Mouse (Mus musculus) ES-E14 (cell line): ENCODE measurements at regions not wholly inside any gene's neighbourhood (a gene's known extent, or its start where the extent isn't known, plus 50 kb on each side); places are given as distances from the start of the nearest gene placed in this dataset.

Experiments
- DNase-seq: peaks from one replicate; pipeline ENCODE4 v3.0.0-alpha.2; 2013; ENCODE audit warnings: low read depth, low spot score
- H3K27ac ChIP-seq: 2 replicates; pipeline ENCODE4 v1.5.1; 2012; ENCODE audit warnings: low read depth, mild to moderate bottlenecking, low read length, moderate library complexity, mixed read lengths; ENCODE audit not compliant: poor library complexity, insufficient read depth, severe bottlenecking
- H3K36me3 ChIP-seq: 2 replicates; pipeline ENCODE4 v1.6.1; 2012; ENCODE audit warnings: mild to moderate bottlenecking, low read length, moderate library complexity, mixed read lengths; ENCODE audit not compliant: control insufficient read depth, poor library complexity, insufficient read depth, severe bottlenecking
- H3K4me1 ChIP-seq, 2 experiments: fragments of 150-350 bp in 1 of 2; sonication (generic) in 1 of 2; 2 replicates each; pipeline ENCODE4 v1.6.1; 2012; ENCODE audit warnings: low read length in 2 of 2, mild to moderate bottlenecking in 1 of 2, mixed read lengths in 1 of 2; ENCODE audit not compliant: control insufficient read depth in 2 of 2, insufficient read depth in 2 of 2, poor library complexity in 1 of 2
- H3K4me3 ChIP-seq, 2 experiments: fragments of 150-350 bp in 1 of 2; sonication (generic) in 1 of 2; 2 replicates each; pipeline ENCODE4 v1.5.1; 2012; ENCODE audit warnings: low read length in 2 of 2, low read depth in 1 of 2, mild to moderate bottlenecking in 1 of 2, mixed read lengths in 1 of 2; ENCODE audit not compliant: insufficient read depth in 1 of 2, poor library complexity in 1 of 2, severe bottlenecking in 1 of 2
- H3K9ac ChIP-seq: 2 replicates; pipeline ENCODE4 v1.6.1; 2012; ENCODE audit warnings: low read depth, mild to moderate bottlenecking, low read length, mixed read lengths; ENCODE audit not compliant: poor library complexity, insufficient read depth, severe bottlenecking
- H3K9me3 ChIP-seq: fragments of 150-350 bp; sonication (generic); 2 replicates; pipeline ENCODE4 v1.6.1; 2012; ENCODE audit warnings: low read depth, mild to moderate bottlenecking, low read length; ENCODE audit not compliant: control insufficient read depth, insufficient read depth
- CHD2 ChIP-seq: IDR thresholded peaks from 2 replicates; pipeline ENCODE4 v1.6.1; 2014; ENCODE audit warnings: mild to moderate bottlenecking, low read depth, low read length, inconsistent platforms
- HCFC1 ChIP-seq: IDR thresholded peaks from 2 replicates; pipeline ENCODE4 v1.6.1; 2012; ENCODE audit warnings: low read length, inconsistent platforms, borderline replicate concordance; ENCODE audit not compliant: insufficient read depth
- MAFK ChIP-seq: IDR thresholded peaks from 2 replicates; pipeline ENCODE4 v1.6.1; 2014; ENCODE audit warnings: mild to moderate bottlenecking, low read depth, low read length, inconsistent platforms; ENCODE audit not compliant: insufficient read depth
- ZC3H11A ChIP-seq: IDR thresholded peaks from 2 replicates; pipeline ENCODE4 v1.6.1; 2012; ENCODE audit warnings: low read depth, mild to moderate bottlenecking, inconsistent platforms, low read length, borderline replicate concordance
- ZNF384 ChIP-seq: IDR thresholded peaks from 2 replicates; pipeline ENCODE4 v1.6.1; 2012; ENCODE audit warnings: low read depth, low read length, inconsistent platforms
- in situ Hi-C, 2 experiments: fragments of 600-800 bp; cut with MboI; formaldehyde crosslinking; loops; one replicate each; pipeline ENCODE4 v1.15.1; 2025; ENCODE audit warnings: low sequenced_read_pairs in 2 of 2, inconsistent platforms in 1 of 2; ENCODE audit not compliant: unreplicated experiment in 2 of 2

GRCm38 (mm10) chr5:77620402-77620801, 212.6 kb upstream of the Igfbp7 start:
- no peak for DNase-seq
- H3K4me3 ChIP-seq = no peak overlapping the region
- no peak overlapping the region for H3K27ac ChIP-seq
- H3K4me1 ChIP-seq = no peaks in the 10 kb centered on the region
- H3K9ac ChIP-seq = no peak overlapping the region
- in situ Hi-C loops = no loop called here
- H3K36me3 ChIP-seq = no peaks in the 10 kb centered on the region
- H3K9me3 ChIP-seq = no peaks in the 10 kb centered on the region
- TF ChIP-seq HCFC1 (no peak), CHD2 (no peak), MAFK (no peak), ZC3H11A (no peak), ZNF384 (no peak)

GRCm38 (mm10) chr5:77610496-77610895, 202.7 kb upstream of the Igfbp7 start:
- no peak for TF ChIP-seq ZNF384
- TF ChIP-seq HCFC1 = no peak
- no peak for TF ChIP-seq CHD2
- TF ChIP-seq ZC3H11A = no peak
- TF ChIP-seq MAFK = no peak
- Histone ChIP-seq H3K9me3 (no peaks in the 10 kb centered on the region), H3K9ac (no peak overlapping the region), H3K27ac (no peak overlapping the region), H3K4me1 (no peaks in the 10 kb centered on the region), H3K4me3 (no peak overlapping the region), H3K36me3 (no peaks in the 10 kb centered on the region)
- no peak for DNase-seq
- in situ Hi-C loops = no loop called here

GRCm38 (mm10) chr5:77594719-77595118, 186.9 kb upstream of the Igfbp7 start:
- TF ChIP-seq ZNF384 (no peak), ZC3H11A (no peak), MAFK (no peak), CHD2 (no peak), HCFC1 (no peak)
- Histone ChIP-seq H3K4me3 (no peak overlapping the region), H3K9ac (no peak overlapping the region), H3K9me3 (no peaks in the 10 kb centered on the region), H3K4me1 (no peaks in the 10 kb centered on the region), H3K27ac (no peak overlapping the region), H3K36me3 (no peaks in the 10 kb centered on the region)
- in situ Hi-C loops = no loop called here
- no peak for DNase-seq

- no peak overlapping the region for H3K4me3 ChIP-seq
- no peaks in the 10 kb centered on the region for H3K36me3 ChIP-seq
- no peak overlapping the region for H3K9ac ChIP-seq
- no peaks in the 10 kb centered on the region for H3K9me3 ChIP-seq
- no peak overlapping the region for H3K27ac ChIP-seq
- in situ Hi-C loops = no loop called here
- TF ChIP-seq ZNF384 (no peak), ZC3H11A (no peak), CHD2 (no peak), MAFK (no peak), HCFC1 (no peak)
- DNase-seq = no peak
- no peaks in the 10 kb centered on the region for H3K4me1 ChIP-seq
Observed at GRCm38 (mm10) chr5:77589252-77589651, 181.4 kb upstream of the Igfbp7 start.

GRCm38 (mm10) chr5:77581702-77582101, 173.9 kb upstream of the Igfbp7 start:
- no peak for DNase-seq
- Histone ChIP-seq H3K36me3 (no peaks in the 10 kb centered on the region), H3K9me3 (no peaks in the 10 kb centered on the region), H3K4me3 (no peak overlapping the region), H3K9ac (no peak overlapping the region), H3K4me1 (no peaks in the 10 kb centered on the region), H3K27ac (no peak overlapping the region)
- TF ChIP-seq ZC3H11A = no peak
- TF ChIP-seq MAFK = no peak
- no peak for TF ChIP-seq ZNF384
- no peak for TF ChIP-seq CHD2
- no peak for TF ChIP-seq HCFC1
- in situ Hi-C loops = no loop called here
